Mouse (Mus musculus) neural tube, embryonic 10.5 days (tissue): Measurements from ENCODE around the gene Timm29.

Experiments used
- DNase-seq: peaks from one replicate; pipeline ENCODE4 v3.0.0-alpha.2; 2017; ENCODE audit warnings: low spot score; ENCODE audit errors: extremely low spot score

The Timm29 gene

GRCm38 (mm10) chr9:21615617-21616231, 23.2 kb downstream of the Timm29 start, which contains the start of gene Smarca4:
TSS of gene Smarca4 (plus strand) at chr9:21616169.
- peak; percentile 100 for DNase-seq

GRCm38 (mm10) chr9:21616232-21616781, 23.8 kb downstream of the Timm29 start:
- peak; percentile 95 for DNase-seq

GRCm38 (mm10) chr9:21617066-21617465, 24.5 kb downstream of the Timm29 start:
- peak; percentile 34 for DNase-seq

GRCm38 (mm10) chr9:21620229-21620628, 27.7 kb downstream of the Timm29 start:
- DNase-seq: no peak

- DNase-seq: no peak
These were observed 30.2 kb downstream of the Timm29 start for GRCm38 (mm10) chr9:21622676-21623075.

GRCm38 (mm10) chr9:21625342-21626339, 33.1 kb downstream of the Timm29 start:
- DNase-seq: no peak

GRCm38 (mm10) chr9:21626571-21626970, 34.0 kb downstream of the Timm29 start:
- DNase-seq: no peak

GRCm38 (mm10) chr9:21627145-21627795, 34.7 kb downstream of the Timm29 start:
- no peak for DNase-seq

GRCm38 (mm10) chr9:21630673-21631072, 38.2 kb downstream of the Timm29 start:
- DNase-seq: no peak

- no peak for DNase-seq
These were observed 40.6 kb downstream of the Timm29 start for GRCm38 (mm10) chr9:21633106-21633505.

- no peak for DNase-seq
These were observed 43.1 kb downstream of the Timm29 start for GRCm38 (mm10) chr9:21635639-21636038.

- DNase-seq: no peak
These were observed 46.5 kb downstream of the Timm29 start for GRCm38 (mm10) chr9:21639031-21639430.
